Mouse (Mus musculus) stomach, embryonic 15.5 days (tissue): ENCODE results near the gene Grin2a. TPM values are rescaled to one million over a fixed set of nuclear protein-coding genes. Genes with fewer than 3 reads are reported as not detected.

Experiments
- ATAC-seq: fragments of 200-750 bp; cut with Nextera tagmentation; 2 replicates; pipeline ENCODE4 v1.8.0; 2017; ENCODE audit warnings: low read depth, moderate number of reproducible peaks, moderate TSS enrichment; ENCODE audit not compliant: insufficient read depth, low FRiP score
- H3K27ac ChIP-seq: fragments of 300-500 bp; sonication (generic); 2 replicates; pipeline ENCODE4 v1.5.1; 2015; ENCODE audit warnings: mild to moderate bottlenecking, inconsistent platforms
- H3K27me3 ChIP-seq: fragments of 300-500 bp; sonication (generic); replicated peaks from 2 replicates; pipeline ENCODE4 v1.6.1; 2015; ENCODE audit warnings: inconsistent platforms
- H3K36me3 ChIP-seq: fragments of 300-500 bp; sonication (generic); 2 replicates; pipeline ENCODE4 v1.6.1; 2015; ENCODE audit warnings: inconsistent platforms
- H3K4me1 ChIP-seq: fragments of 300-500 bp; sonication (generic); 2 replicates; pipeline ENCODE4 v1.6.1; 2015; ENCODE audit warnings: inconsistent platforms
- H3K4me2 ChIP-seq: fragments of 300-500 bp; sonication (generic); 2 replicates; pipeline ENCODE4 v1.6.1; 2015; ENCODE audit warnings: mild to moderate bottlenecking, inconsistent platforms
- H3K4me3 ChIP-seq: fragments of 300-500 bp; sonication (generic); replicated peaks from 2 replicates; pipeline ENCODE4 v1.5.1; 2015; ENCODE audit warnings: inconsistent platforms
- H3K9ac ChIP-seq: fragments of 300-500 bp; sonication (generic); 2 replicates; pipeline ENCODE4 v1.6.1; 2015; ENCODE audit warnings: inconsistent platforms
- H3K9me3 ChIP-seq: fragments of 300-500 bp; sonication (generic); 2 replicates; pipeline ENCODE4 v1.6.1; 2016; ENCODE audit warnings: inconsistent platforms
- WGBS: fragments of 180-500 bp; shearing (Covaris S2); methylation state at CpG from one replicate; pipeline ENCODE4 v1.1.7; 2015; 5-methylcytosine and 5-hydroxymethylcytosine counted together
- polyA plus RNA-seq: library from polyadenylated mRNA; unstranded; fragments of >200 nt; fragmentation: Nextera tagmentation; extraction: Ambion mirVana; gene quantifications from 2 replicates; pipeline ENCODE4 v1.2.1, GENCODE M21; 2015

The Grin2a gene
- polyA plus RNA-seq, 1 experiment from 2014 or later, result 0.80 TPM

- Histone ChIP-seq H3K9ac (no peak overlapping the region), H3K4me3 (no peak overlapping the region), H3K9me3 (no peaks in the 10 kb centered on the region), H3K27ac (no peak overlapping the region), H3K36me3 (no peaks in the 10 kb centered on the region), H3K27me3 (no peaks in the 10 kb centered on the region), H3K4me1 (no peaks in the 10 kb centered on the region), H3K4me2 (no peak overlapping the region)
- WGBS, result 92% methylated on average over 8 of the region's 8 CpGs
- ATAC-seq, result no peak
Observed at GRCm38 (mm10) chr16:9735365-9736080, 259.8 kb downstream of the Grin2a start.

GRCm38 (mm10) chr16:9727603-9728002 is 267.8 kb downstream of the Grin2a start:
- Histone ChIP-seq H3K9me3 (no peaks in the 10 kb centered on the region), H3K4me3 (no peak overlapping the region), H3K27ac (no peak overlapping the region), H3K4me2 (no peak overlapping the region), H3K27me3 (no peaks in the 10 kb centered on the region), H3K4me1 (no peaks in the 10 kb centered on the region), H3K36me3 (no peaks in the 10 kb centered on the region), H3K9ac (no peak overlapping the region)
- WGBS, result 97% methylated on average over 5 of the region's 5 CpGs
- no peak for ATAC-seq

- Histone ChIP-seq H3K4me2 (no peak overlapping the region), H3K4me1 (no peaks in the 10 kb centered on the region), H3K9me3 (no peaks in the 10 kb centered on the region), H3K27ac (no peak overlapping the region), H3K9ac (no peak overlapping the region), H3K4me3 (no peak overlapping the region), H3K27me3 (no peaks in the 10 kb centered on the region), H3K36me3 (no peaks in the 10 kb centered on the region)
- no peak for ATAC-seq
- 70% methylated on average over 7 of the region's 7 CpGs for WGBS
Observed at GRCm38 (mm10) chr16:9725578-9726113, 269.7 kb downstream of the Grin2a start.

- Histone ChIP-seq H3K27ac (no peak overlapping the region), H3K4me2 (no peak overlapping the region), H3K4me1 (no peaks in the 10 kb centered on the region), H3K9me3 (no peaks in the 10 kb centered on the region), H3K4me3 (no peak overlapping the region), H3K36me3 (no peaks in the 10 kb centered on the region), H3K27me3 (no peaks in the 10 kb centered on the region), H3K9ac (no peak overlapping the region)
- no peak for ATAC-seq
- 86% methylated on average over 2 of the region's 2 CpGs for WGBS
Observed at GRCm38 (mm10) chr16:9711398-9711797, 284.0 kb downstream of the Grin2a start.

- Histone ChIP-seq H3K4me3 (no peak overlapping the region), H3K27ac (no peak overlapping the region), H3K9me3 (no peaks in the 10 kb centered on the region), H3K27me3 (no peaks in the 10 kb centered on the region), H3K4me1 (no peaks in the 10 kb centered on the region), H3K36me3 (no peaks in the 10 kb centered on the region), H3K4me2 (no peak overlapping the region), H3K9ac (no peak overlapping the region)
- no peak for ATAC-seq
- 66% methylated on average over 2 of the region's 2 CpGs for WGBS
Observed at GRCm38 (mm10) chr16:9709921-9710320, 285.4 kb downstream of the Grin2a start.

- Histone ChIP-seq H3K27ac (no peak overlapping the region), H3K36me3 (no peaks in the 10 kb centered on the region), H3K27me3 (no peaks in the 10 kb centered on the region), H3K4me2 (no peak overlapping the region), H3K4me1 (no peaks in the 10 kb centered on the region), H3K9me3 (no peaks in the 10 kb centered on the region), H3K9ac (no peak overlapping the region), H3K4me3 (no peak overlapping the region)
- WGBS, result 74% methylated on average over 2 of the region's 2 CpGs
- no peak for ATAC-seq
Observed at GRCm38 (mm10) chr16:9697141-9697540, 298.2 kb downstream of the Grin2a start.

GRCm38 (mm10) chr16:9694081-9694480 is 301.3 kb downstream of the Grin2a start:
- Histone ChIP-seq H3K4me2 (no peak overlapping the region), H3K4me1 (no peaks in the 10 kb centered on the region), H3K9me3 (no peaks in the 10 kb centered on the region), H3K4me3 (no peak overlapping the region), H3K27ac (no peak overlapping the region), H3K36me3 (no peaks in the 10 kb centered on the region), H3K27me3 (no peaks in the 10 kb centered on the region), H3K9ac (no peak overlapping the region)
- WGBS, result 72% methylated on average over 4 of the region's 4 CpGs
- ATAC-seq, result no peak

- 42% methylated on average over 1 of the region's 1 CpGs for WGBS
- Histone ChIP-seq H3K9ac (no peak overlapping the region), H3K9me3 (no peaks in the 10 kb centered on the region), H3K27me3 (no peaks in the 10 kb centered on the region), H3K27ac (no peak overlapping the region), H3K4me3 (no peak overlapping the region), H3K4me2 (no peak overlapping the region), H3K4me1 (no peaks in the 10 kb centered on the region), H3K36me3 (no peaks in the 10 kb centered on the region)
- no peak for ATAC-seq
Observed at GRCm38 (mm10) chr16:9688523-9689140, 306.7 kb downstream of the Grin2a start.

- no peak overlapping the region for H3K4me2 ChIP-seq
- H3K9ac ChIP-seq, result no peak overlapping the region
- H3K36me3 ChIP-seq, result no peaks in the 10 kb centered on the region
- WGBS, result 67% methylated on average over 4 of the region's 4 CpGs
- no peak; the same call in 1 of the 2 replicates for ATAC-seq
- no peaks in the 10 kb centered on the region for H3K27me3 ChIP-seq
- no peak overlapping the region for H3K4me3 ChIP-seq
- H3K9me3 ChIP-seq, result no peaks in the 10 kb centered on the region
- H3K4me1 ChIP-seq, result no peaks in the 10 kb centered on the region
- H3K27ac ChIP-seq, result no peak overlapping the region
Observed at GRCm38 (mm10) chr16:9680572-9680971, 314.8 kb downstream of the Grin2a start.

- no peaks in the 10 kb centered on the region for H3K27me3 ChIP-seq
- no peaks in the 10 kb centered on the region for H3K9me3 ChIP-seq
- H3K4me1 ChIP-seq, result no peaks in the 10 kb centered on the region
- no peak overlapping the region for H3K27ac ChIP-seq
- no peak overlapping the region for H3K4me2 ChIP-seq
- H3K4me3 ChIP-seq, result no peak overlapping the region
- WGBS, result 75% methylated on average over 5 of the region's 5 CpGs
- no peaks in the 10 kb centered on the region for H3K36me3 ChIP-seq
- no peak overlapping the region for H3K9ac ChIP-seq
- ATAC-seq, result no peak
Observed at GRCm38 (mm10) chr16:9679994-9680393, 315.4 kb downstream of the Grin2a start.

GRCm38 (mm10) chr16:9678750-9679149 is 316.6 kb downstream of the Grin2a start:
- H3K36me3 ChIP-seq, result no peaks in the 10 kb centered on the region
- H3K27ac ChIP-seq, result no peak overlapping the region
- no peak overlapping the region for H3K4me3 ChIP-seq
- H3K9ac ChIP-seq, result no peak overlapping the region
- no peaks in the 10 kb centered on the region for H3K4me1 ChIP-seq
- H3K4me2 ChIP-seq, result no peak overlapping the region
- no peak for ATAC-seq
- WGBS, result 81% methylated on average over 7 of the region's 7 CpGs
- H3K9me3 ChIP-seq, result no peaks in the 10 kb centered on the region
- no peaks in the 10 kb centered on the region for H3K27me3 ChIP-seq

- Histone ChIP-seq H3K27ac (no peak overlapping the region), H3K27me3 (no peaks in the 10 kb centered on the region), H3K4me2 (no peak overlapping the region), H3K4me1 (no peaks in the 10 kb centered on the region), H3K36me3 (no peaks in the 10 kb centered on the region), H3K9ac (no peak overlapping the region), H3K4me3 (no peak overlapping the region), H3K9me3 (no peaks in the 10 kb centered on the region)
- ATAC-seq, result no peak
- WGBS, result 68% methylated on average over 2 of the region's 2 CpGs
Observed at GRCm38 (mm10) chr16:9672390-9672789, 323.0 kb downstream of the Grin2a start.
